Mouse (Mus musculus) liver, embryonic 15.5 days (tissue): ENCODE measurements around the gene Hc. TPM values are rescaled to one million over a fixed set of nuclear protein-coding genes. Genes with fewer than 3 reads are reported as not detected.

Experiments
- ATAC-seq: fragments of 200-750 bp; cut with Nextera tagmentation; 2 replicates; pipeline ENCODE4 v1.8.0; 2017; ENCODE audit warnings: moderate number of reproducible peaks, mild to moderate bottlenecking, moderate library complexity; ENCODE audit not compliant: insufficient read depth
- H3K27ac ChIP-seq: fragments of 300-500 bp; sonication (generic); replicated peaks from 2 replicates; pipeline ENCODE4 v1.5.1; 2015; ENCODE audit warnings: mild to moderate bottlenecking, inconsistent platforms
- H3K27me3 ChIP-seq: fragments of 300-500 bp; sonication (generic); 2 replicates; pipeline ENCODE4 v1.6.1; 2015; ENCODE audit warnings: mild to moderate bottlenecking, inconsistent platforms
- H3K36me3 ChIP-seq: fragments of 300-500 bp; sonication (generic); replicated peaks from 2 replicates; pipeline ENCODE4 v1.6.1; 2015; ENCODE audit warnings: moderate library complexity, mild to moderate bottlenecking, inconsistent platforms
- H3K4me1 ChIP-seq: fragments of 300-500 bp; sonication (generic); replicated peaks from 2 replicates; pipeline ENCODE4 v1.6.1; 2015; ENCODE audit warnings: inconsistent platforms
- H3K4me2 ChIP-seq: fragments of 300-500 bp; sonication (generic); 2 replicates; pipeline ENCODE4 v1.6.1; 2015; ENCODE audit warnings: moderate library complexity, mild to moderate bottlenecking, inconsistent platforms
- H3K4me3 ChIP-seq: fragments of 300-500 bp; sonication (generic); replicated peaks from 2 replicates; pipeline ENCODE4 v1.5.1; 2015; ENCODE audit warnings: mild to moderate bottlenecking, inconsistent platforms
- H3K9ac ChIP-seq: fragments of 300-500 bp; sonication (generic); 2 replicates; pipeline ENCODE4 v1.6.1; 2015; ENCODE audit warnings: moderate library complexity, mild to moderate bottlenecking, inconsistent platforms
- H3K9me3 ChIP-seq: fragments of 300-500 bp; sonication (generic); replicated peaks from 2 replicates; pipeline ENCODE4 v1.6.1; 2016; ENCODE audit warnings: inconsistent platforms
- WGBS: fragments of 180-500 bp; shearing (Covaris S2); methylation state at CpG from one replicate; pipeline ENCODE4 v1.1.7; 2015; ENCODE audit warnings: mixed read lengths; ENCODE audit not compliant: insufficient replicate concordance; 5-methylcytosine and 5-hydroxymethylcytosine counted together
- polyA plus RNA-seq: library from polyadenylated mRNA; unstranded; fragments of >200 nt; fragmentation: Nextera tagmentation; extraction: Ambion mirVana; gene quantifications from 2 replicates; pipeline ENCODE4 v1.2.1, GENCODE M21; 2015

Hc gene
- polyA plus RNA-seq, 1 experiment from 2014 or later: 43.9 TPM

DNA sequence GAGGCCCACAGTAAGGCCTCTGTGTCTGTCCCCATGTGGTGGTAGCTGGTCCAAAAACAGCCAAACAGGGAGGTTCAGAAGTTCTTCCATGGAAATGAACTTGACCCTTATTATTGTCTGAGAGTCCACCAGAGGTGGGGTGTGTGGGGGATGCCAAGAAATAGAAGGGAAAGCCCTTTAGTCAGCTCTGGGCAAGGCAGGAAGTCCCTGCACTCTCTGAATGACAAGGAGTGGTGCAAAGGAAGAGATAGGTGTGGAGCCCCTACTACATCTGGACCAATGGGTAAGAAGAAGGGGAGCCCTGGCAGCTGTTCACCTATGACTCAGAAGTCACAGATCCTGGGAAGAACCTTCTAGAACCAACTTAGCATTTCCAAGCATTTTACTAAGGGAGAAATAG, 106.9 kb downstream of the Hc start:
- no peaks in the 10 kb centered on the region for H3K27me3 ChIP-seq
- no peak overlapping the region for H3K4me2 ChIP-seq
- no peaks in the 10 kb centered on the region for H3K4me1 ChIP-seq
- ATAC-seq: no peak
- H3K9me3 ChIP-seq: no peaks in the 10 kb centered on the region
- H3K9ac ChIP-seq: no peak overlapping the region
- H3K36me3 ChIP-seq: no peaks in the 10 kb centered on the region
- H3K27ac ChIP-seq: no peak overlapping the region
- no peak overlapping the region for H3K4me3 ChIP-seq

DNA sequence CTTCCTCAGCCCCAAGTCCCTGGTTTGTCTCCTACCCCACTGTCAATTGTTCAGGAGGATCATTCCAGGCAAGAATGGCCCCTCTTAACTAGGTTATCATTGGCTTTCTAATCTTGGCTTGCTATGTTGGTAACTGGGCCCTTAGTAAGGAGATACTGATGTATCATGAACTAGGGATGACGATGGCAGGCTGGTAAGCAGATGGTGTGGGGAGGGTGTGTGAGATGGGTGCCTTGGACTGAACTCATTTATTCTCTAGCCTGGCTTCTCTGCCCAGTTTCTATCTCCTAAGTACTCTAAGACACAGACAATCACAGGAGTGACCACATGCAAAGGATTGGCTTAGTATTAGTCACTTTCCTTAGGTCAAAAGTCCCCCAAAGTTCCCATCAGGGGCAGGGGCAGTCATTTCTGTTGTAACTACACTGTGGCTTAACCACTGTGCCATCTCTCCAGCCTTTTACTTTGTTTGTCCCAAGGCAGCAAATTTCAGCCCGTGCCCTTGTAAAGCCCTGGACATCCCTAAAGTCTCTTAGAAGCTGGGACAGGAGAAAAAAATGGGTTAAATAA, 107.6 kb downstream of the Hc start:
- Histone ChIP-seq H3K4me2 (no peak overlapping the region), H3K36me3 (no peaks in the 10 kb centered on the region), H3K27me3 (no peaks in the 10 kb centered on the region), H3K4me1 (no peaks in the 10 kb centered on the region), H3K9me3 (no peaks in the 10 kb centered on the region), H3K4me3 (no peak overlapping the region), H3K9ac (no peak overlapping the region), H3K27ac (no peak overlapping the region)
- ATAC-seq: no peak
- 46% methylated on average over 2 of the region's 2 CpGs for WGBS

DNA sequence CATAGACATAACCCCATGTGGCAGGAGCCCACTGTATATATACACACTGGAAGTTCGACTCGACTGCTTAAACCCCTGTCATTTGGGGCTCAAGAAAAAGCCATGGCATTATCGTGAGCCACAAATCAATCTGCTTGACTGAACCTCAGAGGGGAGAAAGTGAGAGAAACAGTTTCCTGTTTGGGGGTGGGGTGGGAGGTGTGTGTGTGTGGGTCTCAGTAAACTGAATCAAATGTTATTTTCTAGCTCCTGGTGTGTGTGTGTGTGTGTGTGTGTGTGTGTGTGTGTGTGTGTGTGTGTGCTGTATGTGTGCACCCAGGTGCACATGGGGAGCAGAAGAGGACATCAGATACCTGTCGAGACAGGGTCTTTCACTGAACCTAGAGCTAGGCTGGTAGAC, 108.2 kb downstream of the Hc start:
- no peaks in the 10 kb centered on the region for H3K9me3 ChIP-seq
- WGBS: 29% methylated on average over 4 of the region's 4 CpGs
- no peaks in the 10 kb centered on the region for H3K36me3 ChIP-seq
- H3K27ac ChIP-seq: no peak overlapping the region
- no peak overlapping the region for H3K4me2 ChIP-seq
- no peaks in the 10 kb centered on the region for H3K27me3 ChIP-seq
- H3K9ac ChIP-seq: no peak overlapping the region
- no peaks in the 10 kb centered on the region for H3K4me1 ChIP-seq
- no peak overlapping the region for H3K4me3 ChIP-seq
- ATAC-seq: no peak

DNA sequence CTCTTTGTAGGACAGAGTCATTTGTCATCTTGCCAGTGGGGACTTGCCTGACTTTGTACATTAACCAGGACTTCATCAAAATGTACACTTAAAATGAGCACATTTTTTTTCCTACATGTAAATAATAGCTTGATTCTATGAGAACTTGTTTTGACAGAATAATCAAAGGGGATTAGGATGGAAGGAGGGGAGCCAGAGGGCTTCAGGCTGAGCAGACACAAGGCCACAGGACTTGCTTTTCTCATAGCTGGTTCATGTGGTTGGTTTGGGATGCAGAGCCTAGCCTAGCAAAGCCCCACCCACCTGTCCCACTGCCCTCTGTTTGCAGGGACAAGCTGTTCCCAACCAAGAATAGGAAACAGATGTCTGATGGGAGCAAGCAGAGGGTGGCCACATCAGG, 109.8 kb downstream of the Hc start:
- H3K4me1 ChIP-seq: no peaks in the 10 kb centered on the region
- H3K36me3 ChIP-seq: no peaks in the 10 kb centered on the region
- no peak overlapping the region for H3K4me3 ChIP-seq
- no peak overlapping the region for H3K9ac ChIP-seq
- H3K27me3 ChIP-seq: no peaks in the 10 kb centered on the region
- no peak overlapping the region for H3K4me2 ChIP-seq
- no peaks in the 10 kb centered on the region for H3K9me3 ChIP-seq
- ATAC-seq: no peak
- no peak overlapping the region for H3K27ac ChIP-seq

DNA sequence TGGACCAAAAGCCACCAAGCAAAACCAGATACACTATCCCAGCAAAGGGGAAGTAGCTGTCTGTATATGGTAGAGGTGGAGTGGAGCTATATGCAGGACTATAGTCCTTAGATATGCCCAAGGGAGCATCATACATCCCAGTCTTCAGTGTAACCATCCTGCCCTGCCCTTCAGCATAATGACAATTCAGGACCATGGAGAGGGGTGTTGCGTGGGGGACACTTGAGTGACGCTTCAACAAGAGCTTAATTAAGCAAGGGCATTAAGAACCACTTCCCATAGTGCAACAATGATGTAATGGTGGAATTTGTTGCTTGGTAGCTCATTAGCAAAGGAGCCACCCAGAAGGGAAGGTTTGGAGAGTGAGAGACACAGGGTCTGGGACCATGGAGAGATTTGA, 112.6 kb downstream of the Hc start:
- H3K4me1 ChIP-seq: 0 out of 2 replicates have a peak, but pooled peaks cover 9% of the 10 kb centered on the region
- H3K4me3 ChIP-seq: no peak overlapping the region
- H3K27me3 ChIP-seq: no peaks in the 10 kb centered on the region
- WGBS: 22% methylated on average over 2 of the region's 2 CpGs
- ATAC-seq: no peak
- no peak overlapping the region for H3K9ac ChIP-seq
- no peaks in the 10 kb centered on the region for H3K36me3 ChIP-seq
- H3K9me3 ChIP-seq: no peaks in the 10 kb centered on the region
- no peak overlapping the region for H3K4me2 ChIP-seq
- no peak overlapping the region for H3K27ac ChIP-seq

DNA sequence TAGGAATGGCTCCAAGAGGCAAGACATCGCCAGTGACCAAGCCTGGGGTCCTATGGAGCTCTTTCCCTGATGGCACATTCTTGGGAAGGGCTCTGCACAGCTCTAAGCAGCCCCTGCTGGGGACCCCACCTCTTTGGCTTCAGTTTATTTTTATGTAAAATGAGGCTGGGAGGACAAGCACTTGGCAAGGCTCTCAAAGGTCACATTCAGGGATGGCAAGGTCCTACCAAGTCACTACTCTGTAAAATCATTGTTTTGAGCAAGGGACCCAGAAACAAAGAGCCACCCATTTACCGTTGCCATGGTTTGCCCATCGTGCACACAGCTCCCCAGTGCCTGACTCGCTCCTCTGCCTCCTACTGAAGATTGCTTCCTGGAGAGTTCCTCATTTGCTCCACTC, 115.2 kb downstream of the Hc start:
- Histone ChIP-seq H3K9me3 (no peaks in the 10 kb centered on the region), H3K4me2 (no peak overlapping the region), H3K27me3 (0 out of 2 replicates have a peak, but pooled peaks cover 3% of the 10 kb centered on the region), H3K4me3 (no peak overlapping the region), H3K27ac (no peak overlapping the region), H3K9ac (no peak overlapping the region), H3K4me1 (0 out of 2 replicates have a peak, but pooled peaks cover 9% of the 10 kb centered on the region), H3K36me3 (no peaks in the 10 kb centered on the region)
- ATAC-seq: no peak
- 29% methylated on average over 4 of the region's 4 CpGs for WGBS

DNA sequence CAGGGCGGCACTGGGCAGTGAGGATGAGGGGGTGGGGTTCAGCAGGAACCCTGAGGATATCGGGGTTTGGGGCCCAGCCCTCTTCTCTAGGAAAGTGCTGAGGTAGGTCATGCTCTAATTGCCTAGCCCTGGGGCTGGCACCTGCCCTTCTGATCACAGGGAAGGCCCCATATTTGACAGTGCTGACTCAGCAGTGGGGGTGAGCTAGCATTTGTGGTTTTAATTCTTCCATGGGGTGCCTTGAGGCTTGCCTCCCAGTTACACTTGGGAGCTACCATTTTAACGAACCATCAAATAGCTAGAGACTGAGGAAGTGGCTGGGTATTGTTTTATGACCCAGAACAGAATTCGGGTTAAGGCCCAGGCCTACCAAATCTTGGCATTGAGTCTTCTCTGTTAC, 115.7 kb downstream of the Hc start:
- no peak overlapping the region for H3K27ac ChIP-seq
- 0 out of 2 replicates have a peak, but pooled peaks cover 9% of the 10 kb centered on the region for H3K4me1 ChIP-seq
- no peak overlapping the region for H3K4me3 ChIP-seq
- 54% methylated on average over 4 of the region's 4 CpGs for WGBS
- H3K9me3 ChIP-seq: no peaks in the 10 kb centered on the region
- no peaks in the 10 kb centered on the region for H3K36me3 ChIP-seq
- no peak overlapping the region for H3K4me2 ChIP-seq
- 0 out of 2 replicates have a peak, but pooled peaks cover 3% of the 10 kb centered on the region for H3K27me3 ChIP-seq
- no peak overlapping the region for H3K9ac ChIP-seq
- ATAC-seq: no peak

DNA sequence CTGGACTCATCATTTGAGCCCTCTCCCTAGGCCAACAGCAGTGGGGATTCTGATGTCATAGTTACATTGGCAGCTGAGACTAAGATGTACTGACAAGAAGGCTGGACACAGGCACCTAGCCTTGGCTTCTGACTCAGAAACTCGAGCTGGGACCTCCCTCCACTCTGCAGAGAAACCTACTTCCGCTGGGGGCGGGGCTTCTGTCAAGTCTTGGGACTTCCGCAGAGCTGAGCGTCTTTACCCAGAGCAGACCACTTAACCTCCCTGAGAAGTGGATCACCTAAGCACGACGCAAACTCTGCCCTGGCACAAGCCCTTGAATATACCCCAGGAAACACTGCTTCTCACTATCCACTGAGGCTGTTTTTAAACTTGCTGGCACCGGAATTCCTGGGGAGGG, 116.5 kb downstream of the Hc start:
- Histone ChIP-seq H3K36me3 (no peaks in the 10 kb centered on the region), H3K4me3 (no peak overlapping the region), H3K4me1 (0 out of 2 replicates have a peak, but pooled peaks cover 9% of the 10 kb centered on the region), H3K27ac (no peak overlapping the region), H3K27me3 (0 out of 2 replicates have a peak, but pooled peaks cover 3% of the 10 kb centered on the region), H3K9ac (no peak overlapping the region), H3K9me3 (no peaks in the 10 kb centered on the region), H3K4me2 (peak overlapping the region; percentile 40; the same call in 1 of the 2 replicates)
- 9% methylated on average over 8 of the region's 8 CpGs for WGBS
- ATAC-seq: no peak

DNA sequence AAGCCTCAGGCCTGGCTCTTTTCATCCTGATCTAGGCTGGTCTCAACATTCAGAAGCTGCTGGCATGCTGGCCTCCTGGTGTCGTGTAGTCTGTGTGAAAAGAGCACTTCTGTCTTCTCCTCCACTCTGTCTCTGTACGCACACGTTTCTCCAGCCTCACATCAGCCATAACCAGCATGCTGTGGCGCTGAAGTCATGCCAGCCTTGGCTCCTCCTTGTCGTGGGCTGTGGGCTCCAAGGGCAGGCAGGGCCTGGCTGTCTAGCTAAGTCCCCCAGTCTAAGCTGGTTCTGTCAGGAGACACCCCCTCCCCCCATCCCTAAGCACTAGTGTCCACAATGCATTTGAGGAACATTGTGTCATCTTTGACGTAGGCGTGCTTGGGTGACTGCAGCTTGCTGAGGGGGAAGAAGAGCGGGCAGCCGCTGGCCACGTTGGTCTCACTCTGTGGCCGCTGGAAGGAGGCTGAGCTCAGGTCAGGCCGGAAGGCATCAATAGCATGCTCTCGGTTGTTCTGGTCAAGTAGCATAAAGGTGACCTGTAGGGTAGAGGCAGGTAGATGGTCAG, 117.6 kb downstream of the Hc start:
- no peak overlapping the region for H3K9ac ChIP-seq
- no peak for ATAC-seq
- no peak overlapping the region for H3K27ac ChIP-seq
- H3K4me2 ChIP-seq: no peak overlapping the region
- no peak overlapping the region for H3K4me3 ChIP-seq
- H3K27me3 ChIP-seq: 0 out of 2 replicates have a peak, but pooled peaks cover 3% of the 10 kb centered on the region
- H3K4me1 ChIP-seq: peaks cover 11% of the 10 kb centered on the region; the same call in 1 of the 2 replicates
- no peaks in the 10 kb centered on the region for H3K9me3 ChIP-seq
- WGBS: 60% methylated on average over 13 of the region's 13 CpGs
- H3K36me3 ChIP-seq: no peaks in the 10 kb centered on the region

DNA sequence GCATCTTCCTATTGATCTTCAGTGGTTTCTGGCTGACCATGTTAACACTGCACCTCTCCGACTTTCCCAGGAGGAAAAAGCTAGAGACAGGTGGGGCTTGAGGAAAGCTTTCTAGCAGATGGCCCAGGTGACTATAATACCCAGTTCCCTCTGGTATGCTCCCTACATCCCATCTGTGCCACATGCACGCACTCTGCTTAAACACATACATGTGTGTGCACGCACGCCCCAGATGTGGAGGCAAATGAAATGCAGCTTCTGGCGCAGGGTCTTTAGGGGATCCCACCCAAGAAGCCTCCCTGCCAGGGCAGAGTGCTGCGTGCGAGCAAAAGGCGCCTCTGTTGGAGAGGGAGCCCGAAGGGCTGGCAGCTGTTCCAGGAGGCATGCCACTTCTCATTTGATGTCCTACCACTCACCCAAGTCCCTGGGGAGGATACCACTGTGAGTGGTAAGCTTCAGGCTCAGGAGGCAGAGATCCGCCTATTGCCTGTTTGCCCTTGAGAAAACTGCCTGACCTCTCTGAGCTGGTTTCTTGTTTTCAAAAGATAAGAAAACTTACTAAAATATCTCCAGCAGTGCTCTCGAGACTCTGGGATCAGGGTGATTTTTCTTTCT, 120.1 kb downstream of the Hc start:
- Histone ChIP-seq H3K9me3 (no peaks in the 10 kb centered on the region), H3K4me2 (no peak overlapping the region), H3K36me3 (no peaks in the 10 kb centered on the region), H3K4me3 (no peak overlapping the region), H3K27me3 (0 out of 2 replicates have a peak, but pooled peaks cover 16% of the 10 kb centered on the region), H3K4me1 (peaks cover 12% of the 10 kb centered on the region; the same call in 1 of the 2 replicates), H3K9ac (no peak overlapping the region), H3K27ac (no peak overlapping the region)
- ATAC-seq: no peak
- WGBS: 66% methylated on average over 11 of the region's 11 CpGs

DNA sequence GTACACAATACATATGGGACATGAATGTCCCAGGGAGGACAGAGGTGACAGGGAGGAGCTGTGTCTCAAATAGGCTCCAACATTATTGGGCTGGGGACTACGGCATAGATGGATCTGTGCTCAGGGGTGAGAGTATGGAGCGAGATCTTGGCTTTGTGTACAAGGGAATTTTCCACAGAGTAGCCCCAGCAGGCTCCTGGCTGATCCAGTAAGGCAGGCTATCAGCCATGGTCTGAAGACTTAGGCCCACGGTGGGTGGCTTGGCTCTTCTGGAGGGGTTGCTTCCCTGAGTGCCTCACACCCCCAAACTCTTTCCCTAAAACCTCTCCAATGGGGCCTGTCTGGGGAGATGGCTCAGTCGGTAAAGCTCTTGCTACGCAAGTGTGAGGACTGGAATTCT, 121.0 kb downstream of the Hc start:
- no peak overlapping the region for H3K27ac ChIP-seq
- H3K9me3 ChIP-seq: no peaks in the 10 kb centered on the region
- no peak for ATAC-seq
- no peaks in the 10 kb centered on the region for H3K36me3 ChIP-seq
- no peak overlapping the region for H3K9ac ChIP-seq
- 0 out of 2 replicates have a peak, but pooled peaks cover 16% of the 10 kb centered on the region for H3K27me3 ChIP-seq
- no peak overlapping the region for H3K4me2 ChIP-seq
- H3K4me3 ChIP-seq: no peak overlapping the region
- H3K4me1 ChIP-seq: peaks cover 12% of the 10 kb centered on the region; the same call in 1 of the 2 replicates
- WGBS: 57% methylated on average over 5 of the region's 5 CpGs
